Mouse (Mus musculus) ovary, adult 18-20 months (tissue): ENCODE measurements around the gene Cep55.
A peak's percentile ranks its signal among the peaks of the same experiment; 100 is the strongest.

Experiments
- DNase-seq: peaks from one replicate; pipeline ENCODE4 v3.0.0; 2022; ENCODE audit warnings: low spot score, mixed read lengths

The Cep55 gene

DNA sequence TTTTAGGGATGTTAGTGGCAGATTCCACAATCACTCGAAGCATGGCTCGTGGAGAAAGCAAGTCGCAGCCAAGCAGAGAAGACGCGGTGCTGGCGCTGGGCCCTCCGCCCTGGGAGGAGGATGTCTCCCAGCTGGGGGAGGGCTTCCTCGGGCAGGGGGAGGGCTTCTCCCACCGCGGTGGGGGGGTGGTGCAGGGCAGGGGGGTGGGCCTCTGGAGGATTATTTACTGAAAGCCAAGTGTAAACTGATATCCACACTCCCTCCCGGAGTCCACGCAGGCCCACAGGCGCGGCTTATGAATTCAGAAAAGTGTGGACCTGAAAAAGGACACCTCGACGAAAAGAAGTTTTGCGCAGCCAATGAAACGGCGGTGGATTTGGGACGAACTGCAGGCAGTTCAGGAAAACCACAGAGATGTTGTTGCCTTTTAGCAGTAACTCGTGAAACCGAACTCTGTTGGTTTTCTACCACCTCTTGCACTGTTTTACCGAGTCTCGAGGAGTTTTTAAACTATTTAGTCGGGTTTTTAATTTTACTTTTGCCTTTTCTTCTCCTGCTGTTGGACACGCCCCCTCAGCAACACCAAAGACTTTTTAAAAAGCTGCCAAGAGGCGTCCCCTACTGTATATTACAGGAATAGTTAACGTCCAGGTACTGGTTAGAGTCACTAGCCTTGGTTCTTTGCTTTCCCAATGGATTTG lies 11.4 kb upstream of the Cep55 start, which contains the start of gene Myof:
TSS of gene Myof (minus strand) at position 297 of the 701 bp plus-strand sequence.
- peak; percentile 53 for DNase-seq

- no peak for DNase-seq
Observed at GRCm38 (mm10) chr19:38045198-38045597, 9.6 kb upstream of the Cep55 start.

DNA sequence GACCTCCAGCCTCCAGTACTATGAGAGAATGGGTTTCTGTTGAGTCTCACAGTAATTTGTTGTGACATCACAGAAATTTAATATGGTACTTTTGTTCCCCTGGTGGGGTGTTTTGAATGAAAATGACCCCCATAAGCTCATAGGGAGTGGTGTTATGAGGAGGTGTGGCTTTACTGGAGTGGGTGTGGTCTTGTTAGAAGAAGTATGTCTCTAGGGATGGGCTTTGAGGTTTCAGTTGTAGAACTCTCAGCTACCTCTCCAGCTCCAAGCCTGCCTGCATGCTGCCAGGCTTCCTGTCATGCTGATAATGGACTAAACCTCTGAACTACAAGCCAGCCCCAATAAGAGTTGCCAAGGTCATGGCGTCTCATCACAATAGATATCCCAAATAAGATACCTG lies 5.1 kb upstream of the Cep55 start:
- no peak for DNase-seq

- DNase-seq: no peak
Observed at GRCm38 (mm10) chr19:38053227-38054041, 1.4 kb upstream of the Cep55 start.

DNA sequence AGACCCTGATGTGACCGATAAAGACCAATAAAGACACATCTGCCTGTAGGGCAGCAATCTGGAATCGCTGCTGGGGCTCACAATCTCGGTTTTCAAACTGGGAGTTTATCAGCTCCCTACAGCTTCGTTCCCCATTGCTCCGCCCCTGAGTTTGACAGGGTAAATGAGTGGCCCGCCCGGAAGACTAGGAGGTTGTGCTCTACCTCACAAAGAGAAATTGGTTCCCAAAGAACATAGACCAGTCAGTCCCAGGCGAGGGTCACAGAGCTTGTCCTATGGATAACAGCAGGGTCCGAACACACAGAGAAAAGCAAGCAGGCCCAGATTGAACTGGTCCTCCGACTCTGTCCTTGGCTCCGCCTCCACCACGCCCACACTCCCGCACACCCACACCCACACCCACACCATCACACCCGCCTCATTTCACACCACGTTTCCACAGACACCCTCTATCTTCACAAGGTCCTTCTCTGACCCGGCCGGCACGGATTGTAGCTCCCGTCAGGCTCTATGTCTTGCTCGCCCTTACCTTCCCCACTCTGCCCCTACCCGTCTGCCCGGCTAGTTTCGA lies 577 bp upstream of the Cep55 start:
- no peak for DNase-seq

DNA sequence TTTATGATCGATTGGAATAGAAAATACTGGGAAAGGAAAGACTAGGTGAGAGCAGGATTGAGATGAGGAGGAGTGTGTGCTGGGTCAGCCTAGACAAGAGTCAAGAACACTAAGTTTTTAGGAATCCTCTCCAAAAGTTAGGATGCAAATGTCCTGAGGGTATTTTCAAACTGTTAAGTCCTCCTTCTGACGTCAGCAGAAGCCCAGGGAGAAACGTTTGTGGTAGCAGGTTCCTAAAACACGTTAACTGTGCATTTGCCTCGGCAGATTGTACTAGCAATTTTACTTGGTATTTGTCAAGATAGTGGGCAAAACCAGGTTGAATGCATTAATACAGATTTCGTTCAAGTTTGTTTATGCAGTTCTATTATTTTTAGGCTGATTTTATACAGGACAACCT lies 987 bp downstream of the Cep55 start:
- DNase-seq: no peak

GRCm38 (mm10) chr19:38056276-38056675 lies 1.5 kb downstream of the Cep55 start:
- DNase-seq: no peak

GRCm38 (mm10) chr19:38056931-38057330 lies 2.1 kb downstream of the Cep55 start:
- no peak for DNase-seq

DNA sequence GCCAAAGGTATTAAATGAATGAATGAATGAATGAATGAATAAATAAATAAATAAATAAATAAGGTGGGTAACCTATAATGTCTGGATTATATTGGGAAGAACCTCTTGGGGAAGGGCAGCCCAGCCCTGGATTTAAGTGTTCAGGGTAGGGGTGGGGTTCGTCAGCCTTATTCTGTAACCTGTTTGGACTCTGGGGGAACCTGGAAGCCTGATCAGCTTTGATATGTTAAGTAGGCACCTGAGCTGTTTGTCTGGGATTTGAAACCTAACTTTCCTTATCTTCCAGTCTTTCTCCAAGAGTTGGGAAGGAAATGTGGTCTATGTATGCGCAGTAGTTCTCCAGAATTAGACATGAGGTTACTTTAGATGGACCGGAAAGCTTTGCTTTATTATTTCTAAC lies 8.4 kb downstream of the Cep55 start:
- DNase-seq: no peak

DNA sequence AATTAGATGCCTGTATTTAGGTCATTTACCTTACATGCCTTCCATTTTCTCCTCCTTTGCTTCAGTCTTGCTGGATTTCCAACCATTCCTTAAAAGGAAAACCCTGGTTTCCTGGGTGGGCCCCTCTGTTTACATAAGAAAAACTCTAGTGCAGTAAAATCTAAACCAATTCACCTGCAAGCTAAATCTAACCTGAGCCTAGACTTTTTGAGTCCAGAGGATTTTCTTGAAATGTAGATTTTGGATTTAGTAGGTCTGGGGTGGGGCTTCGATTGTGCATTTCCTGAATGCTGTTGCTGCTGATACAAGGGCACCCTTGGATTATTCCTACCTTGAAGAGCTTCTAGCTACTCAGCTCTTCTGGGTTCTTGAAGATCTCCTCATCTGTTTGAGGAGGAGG lies 9.2 kb downstream of the Cep55 start:
- DNase-seq: no peak

DNA sequence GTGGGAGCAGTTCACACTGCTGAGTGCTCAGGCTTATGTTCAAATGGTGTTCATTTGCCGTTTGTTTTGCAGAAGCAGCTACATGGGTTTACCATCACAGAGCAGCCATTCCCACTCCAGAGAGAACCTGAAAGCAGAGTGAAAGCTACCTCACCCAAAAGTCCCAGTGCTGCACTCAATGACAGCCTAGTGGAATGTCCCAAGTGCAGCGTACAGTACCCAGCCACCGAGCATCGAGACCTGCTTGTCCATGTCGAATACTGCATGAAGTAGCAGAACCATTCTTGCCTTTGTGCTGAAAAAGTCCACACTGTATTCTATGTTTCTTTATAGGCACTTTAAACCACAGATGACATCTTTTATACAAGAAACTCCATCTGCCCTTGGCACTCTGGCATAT lies 18.4 kb downstream of the Cep55 start:
- DNase-seq: no peak

DNA sequence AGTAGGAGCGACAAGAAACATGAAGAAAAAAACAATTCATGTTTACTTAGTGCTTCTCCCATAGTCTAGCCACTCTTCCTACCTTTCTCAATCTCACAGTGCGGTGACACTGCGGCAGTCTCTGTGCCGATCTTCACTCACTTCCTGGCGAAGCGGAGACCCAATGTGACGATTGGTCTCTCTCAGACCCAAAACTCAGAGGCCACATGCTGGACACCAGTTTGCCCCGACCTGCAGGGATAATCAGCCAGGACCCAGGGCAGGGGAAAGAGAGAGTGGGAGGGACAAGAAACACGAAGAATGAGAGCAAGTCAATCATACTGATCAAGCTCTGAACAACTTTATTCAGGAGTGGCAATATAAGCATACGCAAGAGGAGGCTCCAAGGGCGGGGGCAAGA lies 20.2 kb downstream of the Cep55 start:
- DNase-seq: no peak

DNA sequence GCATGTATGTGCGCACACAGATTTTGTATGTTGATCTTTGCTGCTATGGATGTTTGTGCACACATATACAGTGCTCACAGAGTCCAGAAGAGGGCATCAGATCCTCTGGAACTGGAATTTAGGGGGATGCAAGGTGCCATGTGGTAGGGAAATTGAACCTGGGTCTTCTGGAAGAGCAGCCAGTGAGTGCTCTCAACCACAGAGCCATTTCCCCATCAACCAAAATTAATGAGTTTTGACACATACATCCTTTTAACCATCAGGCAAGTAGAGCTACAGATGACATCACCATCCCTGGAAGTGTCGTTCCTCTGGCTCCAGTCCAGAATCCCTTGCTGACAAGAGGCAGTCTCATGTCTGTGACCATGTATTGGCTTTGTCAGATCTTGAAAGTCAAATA lies 21.4 kb downstream of the Cep55 start:
- DNase-seq: no peak

GRCm38 (mm10) chr19:38077851-38078540 lies 23.2 kb downstream of the Cep55 start:
- DNase-seq: no peak

DNA sequence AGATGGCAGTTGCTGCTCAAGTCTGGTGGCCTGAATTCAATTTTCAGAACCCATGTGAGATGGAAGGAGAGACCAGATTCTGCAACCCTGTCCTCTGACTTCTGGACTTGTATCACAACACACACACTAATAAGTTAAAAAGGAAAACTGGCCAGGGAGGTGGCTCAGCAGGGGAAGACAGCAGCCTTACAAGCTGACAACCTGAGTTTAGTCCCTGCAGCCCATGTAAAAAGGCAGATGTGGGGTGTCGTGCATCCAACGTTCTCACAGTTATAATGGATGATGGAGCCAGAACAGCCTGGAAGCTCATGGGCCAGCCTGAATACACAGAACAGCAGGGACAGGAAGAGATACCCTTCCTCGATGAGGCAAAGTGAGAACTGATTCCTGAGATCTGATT lies 26.6 kb downstream of the Cep55 start:
- DNase-seq: no peak

DNA sequence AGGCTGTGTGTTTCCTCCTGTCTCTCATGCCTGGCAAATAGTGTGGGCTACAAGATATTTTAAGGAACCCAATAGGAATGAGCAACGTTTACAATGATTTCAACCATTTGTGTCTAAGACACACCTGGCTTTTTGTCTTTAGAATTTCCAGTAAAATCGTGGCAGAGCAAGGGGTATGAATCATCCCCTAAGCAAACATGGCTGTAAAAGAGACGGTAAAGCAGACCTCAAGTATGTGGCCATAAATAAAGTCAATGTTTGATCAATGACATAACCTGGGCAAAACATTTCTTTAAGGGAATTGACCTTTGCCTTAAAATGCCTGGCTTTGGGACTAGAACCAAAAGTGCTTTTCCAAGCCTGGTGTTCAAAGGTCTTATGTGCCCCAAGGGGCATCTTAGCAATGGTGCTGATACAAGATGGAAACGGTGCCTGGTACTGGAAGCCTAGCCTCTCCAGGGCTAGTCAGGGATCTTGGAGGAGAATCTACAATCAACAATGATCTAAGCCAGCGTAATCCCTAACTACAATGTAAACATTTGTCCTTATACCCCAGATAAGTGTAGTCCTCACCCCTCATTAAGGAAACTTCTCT lies 28.2 kb downstream of the Cep55 start:
- DNase-seq: no peak

- DNase-seq: no peak
Observed at GRCm38 (mm10) chr19:38085841-38086240, 31.0 kb downstream of the Cep55 start.

GRCm38 (mm10) chr19:38086948-38087551 lies 32.2 kb downstream of the Cep55 start:
- no peak for DNase-seq

DNA sequence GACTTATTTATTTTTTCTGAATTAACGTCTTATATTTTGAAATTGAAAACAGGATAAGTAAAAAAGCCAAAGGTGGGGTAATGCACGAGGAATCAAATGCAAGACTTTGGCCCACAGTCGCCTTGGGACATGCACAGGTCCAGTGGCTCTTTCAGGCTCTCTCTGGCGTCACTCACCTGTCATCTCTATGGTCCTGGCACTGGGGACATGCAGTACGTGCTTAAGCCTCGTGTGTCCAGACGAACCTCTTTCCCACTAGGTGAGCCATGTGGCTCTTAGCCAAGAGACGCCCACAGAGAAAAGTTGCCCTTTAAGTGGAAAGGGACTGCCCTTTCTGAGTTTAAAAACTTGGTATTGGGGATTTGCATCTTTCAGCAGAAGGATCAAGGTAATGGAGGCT lies 34.5 kb downstream of the Cep55 start:
- no peak for DNase-seq

- DNase-seq: no peak
Observed at GRCm38 (mm10) chr19:38091512-38091985, 36.7 kb downstream of the Cep55 start.

DNA sequence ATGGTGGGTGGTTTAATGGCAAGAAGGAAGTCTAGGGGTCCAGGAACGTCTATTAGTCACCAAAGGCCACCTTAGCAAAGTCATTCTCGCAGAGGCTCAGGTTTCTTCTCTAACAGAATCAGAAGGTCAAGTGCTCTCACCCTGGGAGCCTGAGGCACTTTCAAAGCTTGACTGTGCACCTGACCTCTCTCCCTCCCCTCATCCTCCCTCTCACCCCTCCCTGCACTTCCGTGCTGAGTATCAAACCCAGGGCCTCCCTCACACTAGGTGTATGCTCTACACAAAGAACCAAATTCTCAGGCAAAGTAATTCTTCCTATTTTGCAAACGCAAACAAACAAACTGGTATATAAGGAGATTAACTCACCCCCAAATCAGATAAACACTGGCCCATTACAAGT lies 41.4 kb downstream of the Cep55 start:
- no peak for DNase-seq
